Mouse (Mus musculus) neural tube, embryonic 12.5 days (tissue): ENCODE data around the gene Gpr173. TPM values are rescaled to one million over a fixed set of nuclear protein-coding genes. Genes with fewer than 3 reads are reported as not detected.

Experiments
- ATAC-seq: fragments of 200-750 bp; cut with Nextera tagmentation; 2 replicates; pipeline ENCODE4 v1.8.0; 2017; ENCODE audit warnings: low read depth, mild to moderate bottlenecking, moderate TSS enrichment, moderate library complexity; ENCODE audit not compliant: low FRiP score
- H3K27ac ChIP-seq: fragments of 300-500 bp; sonication (generic); 2 replicates; pipeline ENCODE4 v1.5.1; 2016
- H3K27me3 ChIP-seq: fragments of 300-500 bp; sonication (generic); replicated peaks from 2 replicates; pipeline ENCODE4 v1.6.1; 2016; ENCODE audit warnings: mild to moderate bottlenecking
- H3K36me3 ChIP-seq: fragments of 300-500 bp; sonication (generic); 2 replicates; pipeline ENCODE4 v1.6.1; 2016; ENCODE audit warnings: mild to moderate bottlenecking
- H3K4me1 ChIP-seq: fragments of 300-500 bp; sonication (generic); 2 replicates; pipeline ENCODE4 v1.6.1; 2016
- H3K4me2 ChIP-seq: fragments of 300-500 bp; sonication (generic); replicated peaks from 2 replicates; pipeline ENCODE4 v1.6.1; 2016; ENCODE audit warnings: mild to moderate bottlenecking
- H3K4me3 ChIP-seq: fragments of 300-500 bp; sonication (generic); 2 replicates; pipeline ENCODE4 v1.5.1; 2016
- H3K9ac ChIP-seq: fragments of 300-500 bp; sonication (generic); 2 replicates; pipeline ENCODE4 v1.6.1; 2016; ENCODE audit warnings: mild to moderate bottlenecking
- H3K9me3 ChIP-seq: fragments of 300-500 bp; sonication (generic); 2 replicates; pipeline ENCODE4 v1.6.1; 2016; ENCODE audit warnings: mild to moderate bottlenecking
- WGBS: fragments of 180-500 bp; shearing (Covaris S2); methylation state at CpG from one replicate; pipeline ENCODE4 v1.1.7; 2016; 5-methylcytosine and 5-hydroxymethylcytosine counted together
- polyA plus RNA-seq: library from polyadenylated mRNA; unstranded; fragments of >200 nt; fragmentation: Nextera tagmentation; extraction: Ambion mirVana; gene quantifications from 2 replicates; pipeline ENCODE4 v1.2.1, GENCODE M21; 2016

Gene Gpr173
- polyA plus RNA-seq = 8.5 and 8.6 TPM in 2 replicates

DNA sequence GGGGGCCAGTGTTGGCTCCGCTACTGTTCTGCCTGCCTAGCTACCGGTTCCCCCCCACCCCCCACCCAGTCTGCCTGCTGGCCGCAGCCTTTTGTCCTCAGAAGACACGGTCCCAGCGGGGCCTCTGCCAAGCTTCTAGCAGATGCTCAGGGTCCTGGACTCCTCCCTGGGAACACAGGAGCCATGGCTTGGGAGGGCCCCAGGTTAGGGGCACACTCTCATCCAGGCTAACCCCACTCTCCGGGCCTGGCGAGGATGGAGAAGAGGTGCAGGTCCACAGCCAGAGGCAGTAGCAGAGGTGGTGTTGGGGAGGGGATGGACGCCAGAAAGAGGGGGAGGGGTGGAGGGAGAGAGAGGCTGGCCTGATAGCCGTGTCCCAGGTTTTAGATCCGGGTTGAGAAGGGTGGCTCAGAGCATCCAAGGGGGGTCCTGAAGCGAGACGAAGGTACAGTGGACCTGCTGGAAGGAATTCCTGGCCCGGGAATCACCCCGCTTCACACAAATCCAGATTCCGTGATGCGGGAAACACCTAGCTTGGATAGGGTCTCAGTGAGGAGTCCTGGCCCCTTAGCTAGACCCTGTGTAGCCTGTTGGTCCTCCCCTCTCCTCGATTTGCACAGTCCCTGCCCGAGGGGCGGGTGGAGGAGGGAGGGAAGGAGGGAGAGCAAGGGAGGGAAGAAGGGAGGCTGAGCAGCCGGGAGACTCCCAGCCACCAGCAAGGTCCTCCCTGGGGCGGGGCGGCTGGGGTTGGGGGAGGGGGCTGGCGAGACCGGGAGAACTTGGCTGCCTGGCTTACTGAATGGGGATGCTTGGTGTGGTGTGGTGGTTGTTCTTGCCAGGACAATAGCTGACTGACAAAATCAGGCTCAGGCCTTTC lies at the start of gene Gpr173:
Gene Gpr173, minus strand, starts transcription at position 308 of the 877 bp plus-strand sequence.
- ATAC-seq = peak; percentile 96
- Histone ChIP-seq H3K27ac (peak within 1 kb of the TSS; percentile 74; the same call in 1 of the 2 replicates), H3K27me3 (peaks cover 23% of the 10 kb centered on the region), H3K36me3 (no peaks in the 10 kb centered on the region), H3K4me1 (peaks cover 16% of the 10 kb centered on the region; the same call in 1 of the 2 replicates), H3K9me3 (no peaks in the 10 kb centered on the region), H3K4me3 (peak within 1 kb of the TSS; percentile 55), H3K4me2 (peak within 1 kb of the TSS; percentile 60), H3K9ac (peak within 1 kb of the TSS; percentile 64)
- 19% methylated on average over 22 of the region's 24 CpGs for WGBS

DNA sequence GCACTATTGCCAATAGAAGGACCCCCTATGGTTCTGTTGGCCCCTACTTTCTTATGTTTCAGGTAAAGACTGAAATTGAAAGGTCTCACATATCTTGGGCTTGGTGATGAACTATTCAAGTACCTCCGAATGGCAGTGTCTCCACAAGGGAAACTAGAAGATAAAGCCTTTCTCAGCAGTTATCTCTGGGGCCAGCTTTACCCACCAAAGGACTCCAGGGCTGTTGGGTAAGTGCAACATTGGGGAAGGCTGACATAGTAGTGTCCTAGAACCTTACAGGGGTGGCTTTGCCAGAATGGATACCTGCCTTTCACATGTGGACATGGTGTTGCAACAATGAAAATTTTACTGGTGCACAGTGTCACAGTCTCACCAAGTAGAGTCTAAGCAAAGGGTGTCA lies 34.7 kb upstream of the Gpr173 start:
- Histone ChIP-seq H3K9me3 (no peaks in the 10 kb centered on the region), H3K27me3 (peaks cover 3% of the 10 kb centered on the region; the same call in 1 of the 2 replicates), H3K9ac (no peak overlapping the region), H3K4me2 (no peak overlapping the region), H3K36me3 (no peaks in the 10 kb centered on the region), H3K4me3 (no peak overlapping the region), H3K4me1 (no peaks in the 10 kb centered on the region), H3K27ac (no peak overlapping the region)
- 91% methylated on average over 1 of the region's 1 CpGs for WGBS
- no peak for ATAC-seq

DNA sequence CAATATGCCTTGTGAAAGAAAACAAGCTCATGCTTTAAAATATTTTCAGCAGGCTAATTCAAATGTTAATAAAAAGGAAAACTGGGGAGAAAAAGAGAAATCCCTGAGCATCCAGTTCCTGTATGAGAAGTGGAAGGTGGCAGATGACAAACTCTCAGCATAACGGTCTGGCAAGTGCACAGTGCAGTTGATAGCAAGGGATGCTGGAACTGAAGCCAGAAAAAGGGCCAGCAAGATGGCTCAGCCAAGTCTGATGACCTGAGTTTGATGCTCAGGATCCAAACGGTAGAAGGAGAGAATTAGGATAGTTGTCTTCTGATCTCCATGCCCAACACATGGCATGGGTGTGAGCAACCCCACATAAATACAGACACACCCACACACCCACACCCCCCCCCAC lies 31.6 kb upstream of the Gpr173 start:
- no peak for ATAC-seq
- no peak overlapping the region for H3K27ac ChIP-seq
- H3K9me3 ChIP-seq = no peaks in the 10 kb centered on the region
- no peak overlapping the region for H3K4me2 ChIP-seq
- H3K9ac ChIP-seq = no peak overlapping the region
- H3K36me3 ChIP-seq = no peaks in the 10 kb centered on the region
- no peaks in the 10 kb centered on the region for H3K4me1 ChIP-seq
- H3K27me3 ChIP-seq = peaks cover 3% of the 10 kb centered on the region; the same call in 1 of the 2 replicates
- no peak overlapping the region for H3K4me3 ChIP-seq
- 75% methylated on average over 2 of the region's 2 CpGs for WGBS

DNA sequence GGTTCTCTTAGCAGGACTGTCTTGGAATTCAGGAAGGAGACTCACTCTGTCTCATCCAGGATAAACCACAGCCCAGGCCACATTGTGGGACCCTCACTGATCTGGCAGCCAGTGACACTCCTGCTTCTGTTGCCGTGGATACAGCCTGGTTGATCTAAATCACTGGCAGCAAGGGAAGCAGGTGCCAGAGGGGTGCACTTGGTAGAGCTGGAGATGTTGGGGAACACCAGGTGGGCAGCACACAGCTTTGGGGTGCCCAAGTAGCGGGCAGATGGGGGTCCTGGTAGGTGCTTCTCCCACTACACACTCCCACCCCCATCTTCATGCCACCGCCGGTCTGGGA lies 479 bp downstream of the Gpr173 start:
- Histone ChIP-seq H3K9ac (peak overlapping the region; percentile 64), H3K4me1 (peaks cover 16% of the 10 kb centered on the region; the same call in 1 of the 2 replicates), H3K27ac (peak overlapping the region; percentile 74; the same call in 1 of the 2 replicates), H3K36me3 (no peaks in the 10 kb centered on the region), H3K4me3 (peak overlapping the region; percentile 55), H3K9me3 (no peaks in the 10 kb centered on the region), H3K4me2 (peak overlapping the region; percentile 60), H3K27me3 (peaks cover 23% of the 10 kb centered on the region)
- ATAC-seq = peak; percentile 65
- WGBS = 21% methylated on average over 4 of the region's 4 CpGs

- Histone ChIP-seq H3K9me3 (no peaks in the 10 kb centered on the region), H3K36me3 (no peaks in the 10 kb centered on the region), H3K4me1 (peaks cover 16% of the 10 kb centered on the region; the same call in 1 of the 2 replicates), H3K4me3 (no peak overlapping the region), H3K4me2 (peak overlapping the region; percentile 60), H3K27me3 (peaks cover 23% of the 10 kb centered on the region), H3K9ac (no peak overlapping the region), H3K27ac (no peak overlapping the region)
- ATAC-seq = no peak
- 67% methylated on average over 2 of the region's 2 CpGs for WGBS
Observed at GRCm38 (mm10) chrX:152366418-152366817, 2.1 kb downstream of the Gpr173 start.

GRCm38 (mm10) chrX:152352553-152353153 lies 15.9 kb downstream of the Gpr173 start:
- Histone ChIP-seq H3K4me3 (no peak overlapping the region), H3K4me1 (no peaks in the 10 kb centered on the region), H3K9me3 (no peaks in the 10 kb centered on the region), H3K27ac (no peak overlapping the region), H3K27me3 (no peaks in the 10 kb centered on the region; the same call in 1 of the 2 replicates), H3K9ac (no peak overlapping the region), H3K36me3 (no peaks in the 10 kb centered on the region), H3K4me2 (no peak overlapping the region)
- peak; percentile 75 for ATAC-seq
- 20% methylated on average over 5 of the region's 5 CpGs for WGBS

DNA sequence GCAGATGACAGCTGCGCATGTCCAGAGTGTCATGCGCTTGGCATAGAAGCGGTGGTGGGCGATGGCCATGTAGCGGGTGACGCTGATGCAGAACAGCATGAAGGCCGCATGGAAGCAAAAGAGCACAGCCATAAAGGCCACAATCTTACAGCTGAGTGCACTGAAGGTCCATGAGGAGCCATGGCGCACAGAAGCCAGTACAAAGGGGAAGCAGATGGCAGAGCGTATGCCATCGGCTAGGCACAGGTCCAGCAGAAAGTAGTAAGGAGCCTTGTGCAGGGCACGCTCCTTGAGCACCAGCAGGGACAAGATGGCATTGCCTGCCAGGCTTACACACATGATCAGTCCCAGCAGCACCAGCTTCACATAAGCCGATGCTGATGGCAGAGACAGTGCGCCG lies 21.5 kb downstream of the Gpr173 start:
- H3K9me3 ChIP-seq = no peaks in the 10 kb centered on the region
- WGBS = 95% methylated on average over 14 of the region's 14 CpGs
- ATAC-seq = no peak
- no peaks in the 10 kb centered on the region for H3K4me1 ChIP-seq
- no peak overlapping the region for H3K27ac ChIP-seq
- H3K36me3 ChIP-seq = peaks cover 9% of the 10 kb centered on the region; the same call in 1 of the 2 replicates
- peaks cover 15% of the 10 kb centered on the region for H3K27me3 ChIP-seq
- no peak overlapping the region for H3K9ac ChIP-seq
- H3K4me3 ChIP-seq = no peak overlapping the region
- H3K4me2 ChIP-seq = no peak overlapping the region

GRCm38 (mm10) chrX:152346587-152346986 lies 21.9 kb downstream of the Gpr173 start:
- peaks cover 18% of the 10 kb centered on the region for H3K27me3 ChIP-seq
- ATAC-seq = no peak
- H3K9ac ChIP-seq = no peak overlapping the region
- no peak overlapping the region for H3K4me2 ChIP-seq
- no peak overlapping the region for H3K27ac ChIP-seq
- 91% methylated on average over 15 of the region's 15 CpGs for WGBS
- H3K9me3 ChIP-seq = no peaks in the 10 kb centered on the region
- peaks cover 9% of the 10 kb centered on the region; the same call in 1 of the 2 replicates for H3K36me3 ChIP-seq
- H3K4me1 ChIP-seq = no peaks in the 10 kb centered on the region
- H3K4me3 ChIP-seq = no peak overlapping the region

GRCm38 (mm10) chrX:152342903-152343302 lies 25.6 kb downstream of the Gpr173 start:
- peak overlapping the region; percentile 26 for H3K4me3 ChIP-seq
- ATAC-seq = no peak
- H3K9ac ChIP-seq = no peak overlapping the region; the same call in 1 of the 2 replicates
- H3K27ac ChIP-seq = peak overlapping the region; percentile 53; the same call in 1 of the 2 replicates
- peak overlapping the region; percentile 61 for H3K4me2 ChIP-seq
- no peaks in the 10 kb centered on the region for H3K4me1 ChIP-seq
- H3K36me3 ChIP-seq = peaks cover 22% of the 10 kb centered on the region
- 28% methylated on average over 6 of the region's 6 CpGs for WGBS
- peaks cover 27% of the 10 kb centered on the region for H3K27me3 ChIP-seq
- H3K9me3 ChIP-seq = no peaks in the 10 kb centered on the region

- H3K9ac ChIP-seq = peak within 1 kb of the TSS; percentile 81
- peak within 1 kb of the TSS; percentile 60 for H3K4me3 ChIP-seq
- peak within 1 kb of the TSS; percentile 61 for H3K4me2 ChIP-seq
- peak within 1 kb of the TSS; percentile 72 for H3K27ac ChIP-seq
- no peaks in the 10 kb centered on the region for H3K4me1 ChIP-seq
- H3K36me3 ChIP-seq = peaks cover 22% of the 10 kb centered on the region
- no peaks in the 10 kb centered on the region for H3K9me3 ChIP-seq
- 15% methylated on average over 26 of the region's 27 CpGs for WGBS
- peak; percentile 98 for ATAC-seq
- H3K27me3 ChIP-seq = peaks cover 31% of the 10 kb centered on the region
Observed at GRCm38 (mm10) chrX:152342358-152342901, 26.1 kb downstream of the Gpr173 start, which contains the start of gene Tspyl2. Tspyl2 (minus strand) TSS chrX:152342425.

GRCm38 (mm10) chrX:152341496-152341895 lies 27.0 kb downstream of the Gpr173 start:
- H3K27ac ChIP-seq = no peak overlapping the region
- H3K4me2 ChIP-seq = peak overlapping the region; percentile 61
- H3K36me3 ChIP-seq = peaks cover 17% of the 10 kb centered on the region; the same call in 1 of the 2 replicates
- H3K27me3 ChIP-seq = peaks cover 34% of the 10 kb centered on the region
- 34% methylated on average over 11 of the region's 11 CpGs for WGBS
- no peaks in the 10 kb centered on the region for H3K9me3 ChIP-seq
- ATAC-seq = no peak
- H3K4me1 ChIP-seq = no peaks in the 10 kb centered on the region; the same call in 1 of the 2 replicates
- H3K9ac ChIP-seq = peak overlapping the region; percentile 81
- peak overlapping the region; percentile 60 for H3K4me3 ChIP-seq
